Mouse (Mus musculus): Measurements from ENCODE around the gene Serac1.

- TF ChIP-seq USF1 (IDR thresholded peaks at IDR 0.05; ENCODE audit: low read depth, low read length) (no peak), NRF1 (IDR thresholded peaks at IDR 0.05; ENCODE audit: insufficient read depth, low read depth, low read length, poor library complexity, severe bottlenecking) (no peak), POLR2AphosphoS5 (IDR thresholded peaks at IDR 0.05; ENCODE audit: borderline replicate concordance, low read depth, low read length) (no peak), POLR2A (IDR thresholded peaks at IDR 0.05; ENCODE audit: control insufficient read depth in 1 of 2, insufficient read depth in 1 of 2, low read depth in 1 of 2, low read length in 2 of 2, poor library complexity in 1 of 2) (no peak), MAFK (IDR thresholded peaks at IDR 0.05; ENCODE audit: borderline replicate concordance, low read depth, low read length) (no peak), MAX (IDR thresholded peaks at IDR 0.05; ENCODE audit: low read length) (no peak)
Observed at GRCm38 (mm10) chr17:6118861-6119260, 39.3 kb upstream of the Serac1 start.

Measured in MEL (cell line).